Mouse (Mus musculus) CD4-positive, CD25-positive, alpha-beta regulatory T cell, adult 2 months (primary cell): ENCODE measurements around the gene Ganc.
A peak's percentile ranks its signal among the peaks of the same experiment; 100 is the strongest.

Experiments used
- DNase-seq: peaks from one replicate; pipeline ENCODE4 v3.0.0-alpha.2; 2012; ENCODE audit warnings: low read depth, low spot score

Gene Ganc

GRCm38 (mm10) chr2:120501136-120501918 is 97.6 kb downstream of the Ganc start:
- DNase-seq = peak; percentile 61

GRCm38 (mm10) chr2:120501931-120502604 is 98.4 kb downstream of the Ganc start:
- DNase-seq = peak; percentile 76

GRCm38 (mm10) chr2:120502605-120502990 is 98.9 kb downstream of the Ganc start:
- peak; percentile 25 for DNase-seq

- DNase-seq = peak; percentile 17
Measured at GRCm38 (mm10) chr2:120503094-120503493, 99.4 kb downstream of the Ganc start.

DNA sequence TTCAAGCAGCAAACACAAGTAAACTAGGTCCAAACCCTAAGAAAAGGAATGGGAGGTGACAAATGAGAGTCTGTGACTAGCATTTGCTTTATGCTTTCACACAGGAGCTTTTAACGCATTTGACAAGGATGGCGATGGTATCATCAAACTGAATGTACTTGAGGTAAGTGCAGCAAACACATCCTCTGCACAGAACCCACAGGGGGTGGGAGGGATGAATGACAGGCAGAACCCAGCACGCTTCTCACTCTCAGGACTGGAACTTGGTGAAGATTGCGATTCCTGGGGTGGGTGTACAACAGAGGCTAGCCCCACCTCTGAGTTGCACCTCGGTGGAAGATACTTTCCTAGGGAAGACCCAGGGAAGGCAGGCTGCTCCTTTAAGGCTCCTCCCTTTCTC is 100.3 kb downstream of the Ganc start:
- peak; percentile 45 for DNase-seq
